ENCODE assay signal across 22 mouse cellular contexts in genomic region chr7:101291211-101291610, GRCm38 (mm10). TPM values are rescaled to one million over a fixed set of nuclear protein-coding genes. Genes with fewer than 3 reads are reported as not detected.
DNase-seq lines count a peak whose midpoint lies in the region; ATAC-seq and TF ChIP-seq lines count a peak whose summit lies in the region.
"Had no signal": no experiment of that assay in that cellular context is flagged by ENCODE, and none has a peak within 500 bp of the region (broad histone marks: within the 10 kb centered on the region; RNA-seq: fewer than 3 reads in every experiment).

No protein-coding gene starts in this region.

- H3K27me3 ChIP-seq in heart, embryonic 12.5 days (replicated peaks): no peaks in the 10 kb centered on the region
- H3K27me3 ChIP-seq in liver, embryonic 11.5 days (replicated peaks; ENCODE audit: control insufficient read depth, insufficient read depth, low read length): 0 out of 2 replicates have a peak, but pooled peaks cover 1% of the 10 kb centered on the region
- peaks cover 10% of the 10 kb centered on the region; the same call in 1 of the 2 replicates for H3K27me3 ChIP-seq in liver, embryonic 12.5 days (replicated peaks)
- no peaks in the 10 kb centered on the region for H3K27me3 ChIP-seq in CH12.LX (replicated peaks)
- H3K27me3 ChIP-seq: embryonic facial prominence, embryonic 15.5 days had no signal

- TF ChIP-seq RAD21 in CH12.LX (IDR thresholded peaks at IDR 0.05; ENCODE audit: low read depth, low read length): no peak

- no peak for TF ChIP-seq CTCF in CH12.LX (conservative IDR thresholded peaks at IDR 0.05 in 1 of 2, IDR thresholded peaks at IDR 0.05 in 1 of 2; ENCODE audit: low read depth in 2 of 2, low read length in 2 of 2)

- in situ Hi-C loops in CH12.LX (cut with MboI; ENCODE audit: low pct_ligation_motif_present, low pct_unique_long_range_greater_than_20kb, low sequenced_read_pairs): no loop called here

- no peak overlapping the region for H3K27ac ChIP-seq in heart, embryonic 12.5 days (ENCODE audit: poor library complexity, severe bottlenecking)
- no peak overlapping the region for H3K27ac ChIP-seq in liver, embryonic 11.5 days (ENCODE audit: low read depth, low read length)
- no peak overlapping the region for H3K27ac ChIP-seq in liver, embryonic 12.5 days
- 0 out of 2 replicates have a peak overlapping the region, but pooled peaks have one; percentile 20 for H3K27ac ChIP-seq in CH12.LX (ENCODE audit: insufficient read depth, low read depth)
- H3K27ac ChIP-seq: embryonic facial prominence, embryonic 13.5 days; embryonic facial prominence, embryonic 15.5 days; forebrain, embryonic 10.5 days; forebrain, embryonic 12.5 days had no signal

- no peak for TF ChIP-seq EP300 in CH12.LX (IDR thresholded peaks at IDR 0.05; ENCODE audit: low read length)

- WGBS in heart, embryonic 12.5 days: 90% methylated on average over 5 of the region's 5 CpGs
- WGBS in liver, embryonic 11.5 days: 84% methylated on average over 5 of the region's 5 CpGs
- 78% methylated on average over 5 of the region's 5 CpGs for WGBS in liver, embryonic 12.5 days (ENCODE audit: insufficient replicate concordance)

- DNase-seq in heart, adult 11 months: peak; percentile 81
- DNase-seq in liver, embryonic 11.5 days (ENCODE audit: low spot score): peak; percentile 17
- DNase-seq in CH12.LX (ENCODE audit: extremely low read depth): no peak
- DNase-seq: adrenal gland, postnatal 10 days; adrenal gland, postnatal 25 days; B cell, adult 2 months; cerebellum, adult 11 months; cerebellum, adult 18-20 months; cerebellum, adult 8-10 months; cerebellum, postnatal 14 days; cerebellum, postnatal 36 days; embryo, embryonic 11 days had no signal

- TF ChIP-seq POLR2A in CH12.LX (IDR thresholded peaks at IDR 0.05; ENCODE audit: low read depth, low read length): no peak; the same call in 1 of the 2 replicates

- peaks cover 67% of the 10 kb centered on the region for H3K36me3 ChIP-seq in heart, embryonic 12.5 days
- H3K36me3 ChIP-seq in liver, embryonic 11.5 days (ENCODE audit: control insufficient read depth, insufficient read depth, low read length): no peaks in the 10 kb centered on the region; the same call in 1 of the 2 replicates
- H3K36me3 ChIP-seq in liver, embryonic 12.5 days: peaks cover 11% of the 10 kb centered on the region
- peaks cover 64 to 91% of the 10 kb centered on the region in 2 experiments for H3K36me3 ChIP-seq in CH12.LX (replicated peaks in 1 of 2; ENCODE audit: control insufficient read depth in 1 of 2, insufficient read depth in 1 of 2, low read length in 1 of 2)

- no peak for ATAC-seq in heart, embryonic 12.5 days (ENCODE audit: insufficient number of reproducible peaks, low FRiP score)
- no peak for ATAC-seq in liver, embryonic 11.5 days (replicated peaks; ENCODE audit: low FRiP score)
- ATAC-seq in liver, embryonic 12.5 days: no peak
- ATAC-seq: CD4-positive, CD25-positive, alpha-beta regulatory T cell, adult 4 months; forebrain, embryonic 14.5 days; forebrain, embryonic 16.5 days had no signal

- H3K9me3 ChIP-seq in heart, embryonic 12.5 days (replicated peaks): no peaks in the 10 kb centered on the region
- H3K9me3 ChIP-seq in liver, embryonic 11.5 days (ENCODE audit: control insufficient read depth, low read length): no peaks in the 10 kb centered on the region
- no peaks in the 10 kb centered on the region for H3K9me3 ChIP-seq in liver, embryonic 12.5 days (replicated peaks)
- no peaks in the 10 kb centered on the region for H3K9me3 ChIP-seq in CH12.LX (replicated peaks; ENCODE audit: low read length)
- H3K9me3 ChIP-seq: embryonic facial prominence, embryonic 13.5 days; embryonic facial prominence, embryonic 15.5 days; forebrain, embryonic 10.5 days; forebrain, embryonic 12.5 days had no signal

- H3K79me2 ChIP-seq in CH12.LX (replicated peaks; ENCODE audit: control insufficient read depth, extremely low read depth, insufficient read depth, poor library complexity, severe bottlenecking): no peaks in the 10 kb centered on the region

- H3K4me2 ChIP-seq in heart, embryonic 12.5 days: no peak overlapping the region
- H3K4me2 ChIP-seq in liver, embryonic 11.5 days: no peak overlapping the region
- H3K4me2 ChIP-seq in liver, embryonic 12.5 days: no peak overlapping the region
- H3K4me2 ChIP-seq in CH12.LX (ENCODE audit: insufficient read depth, low read depth, poor library complexity, severe bottlenecking): no peak overlapping the region
- H3K4me2 ChIP-seq: embryonic facial prominence, embryonic 13.5 days; embryonic facial prominence, embryonic 15.5 days; forebrain, embryonic 12.5 days had no signal

- dilution Hi-C loops in CH12.LX (cut with MboI; ENCODE audit: extremely low pct_ligation_motif_present, extremely low pct_unique_long_range_greater_than_20kb, low sequenced_read_pairs): no loop called here

- no peak overlapping the region for H3K4me3 ChIP-seq in heart, embryonic 12.5 days
- no peak overlapping the region for H3K4me3 ChIP-seq in liver, embryonic 11.5 days (ENCODE audit: low read depth, low read length)
- no peak overlapping the region for H3K4me3 ChIP-seq in liver, embryonic 12.5 days
- no peak overlapping the region for H3K4me3 ChIP-seq in CH12.LX (replicated peaks in 1 of 3; ENCODE audit: low read depth in 2 of 3, low read length in 2 of 3, poor library complexity in 1 of 3)
- H3K4me3 ChIP-seq: embryonic facial prominence, embryonic 13.5 days; embryonic facial prominence, embryonic 15.5 days; erythroblast, embryonic 14.5 days; forebrain, embryonic 10.5 days; forebrain, embryonic 12.5 days had no signal

- H3K9ac ChIP-seq in heart, embryonic 12.5 days: no peak overlapping the region
- no peak overlapping the region for H3K9ac ChIP-seq in liver, embryonic 11.5 days (ENCODE audit: low read depth, low read length)
- no peak overlapping the region for H3K9ac ChIP-seq in liver, embryonic 12.5 days
- H3K9ac ChIP-seq in CH12.LX (ENCODE audit: insufficient read depth, low read depth): no peak overlapping the region
- H3K9ac ChIP-seq: embryonic facial prominence, embryonic 13.5 days; embryonic facial prominence, embryonic 15.5 days; forebrain, embryonic 12.5 days had no signal

- peaks cover 8% of the 10 kb centered on the region for H3K4me1 ChIP-seq in heart, embryonic 12.5 days (replicated peaks)
- H3K4me1 ChIP-seq in liver, embryonic 11.5 days (replicated peaks; ENCODE audit: control insufficient read depth, insufficient read depth, low read length): 0 out of 2 replicates have a peak, but pooled peaks cover under 1% of the 10 kb centered on the region
- peaks cover 1% of the 10 kb centered on the region for H3K4me1 ChIP-seq in liver, embryonic 12.5 days
- peaks cover 16 to 80% of the 10 kb centered on the region in 2 experiments for H3K4me1 ChIP-seq in CH12.LX (ENCODE audit: control insufficient read depth in 1 of 2, insufficient read depth in 2 of 2)

TF ChIP-seq in CH12.LX, 34 proteins besides CTCF, POLR2A, EP300 and RAD21:
- TF ChIP-seq PAX5 (IDR thresholded peaks at IDR 0.05; ENCODE audit: low read length) (no peak), HCFC1 (IDR thresholded peaks at IDR 0.05; ENCODE audit: low read depth, low read length) (no peak), USF2 (conservative IDR thresholded peaks at IDR 0.05; ENCODE audit: low read depth, low read length) (no peak), RCOR1 (conservative IDR thresholded peaks at IDR 0.05; ENCODE audit: low read depth, low read length) (no peak), ZNF384 (IDR thresholded peaks at IDR 0.05; ENCODE audit: low read depth, low read length) (no peak), TCF12 (IDR thresholded peaks at IDR 0.05; ENCODE audit: low read depth, low read length) (no peak), MXI1 (IDR thresholded peaks at IDR 0.05; ENCODE audit: low read depth, low read length) (no peak), ZC3H11A (IDR thresholded peaks at IDR 0.05; ENCODE audit: low read depth, low read length) (no peak), POLR2AphosphoS2 (IDR thresholded peaks at IDR 0.05; ENCODE audit: low read depth, low read length) (no peak), CHD2 (IDR thresholded peaks at IDR 0.05; ENCODE audit: low read length) (no peak)
TF ChIP-seq in CH12.LX: peak in this region for 0.

RNA-seq across cellular contexts. Expression of gene Atg16l2, which starts 10.8 kb away (rescaled TPM):
- 22.6 and 23.8 TPM in 2 replicates for polyA plus RNA-seq in heart, embryonic 12.5 days (2016; fragmentation: Nextera tagmentation; extraction: Ambion mirVana)
- 5.7 and 6.4 TPM in 2 replicates for polyA plus RNA-seq in liver, embryonic 11.5 days (2014; fragmentation: Nextera tagmentation; extraction: Ambion mirVana)
- 4.7 and 5.7 TPM in 2 replicates for polyA plus RNA-seq in liver, embryonic 12.5 days (2016; fragmentation: Nextera tagmentation; extraction: Ambion mirVana)
- total RNA-seq in CH12.LX (2012; rRNA removed) (28.6 and 43.8 TPM in 2 replicates), CH12.LX (2014; rRNA removed) (15.4 and 19.3 TPM in 2 replicates)
- polyA plus RNA-seq in CH12.LX (2012; ENCODE audit: insufficient read length, low read depth): 12.7 and 14.9 TPM in 2 replicates

RNA-seq across cellular contexts. Expression of gene Stard10, which starts 25.7 kb away (rescaled TPM):
- 22.9 and 28.6 TPM in 2 replicates for polyA plus RNA-seq in heart, embryonic 12.5 days (2016; fragmentation: Nextera tagmentation; extraction: Ambion mirVana)
- polyA plus RNA-seq in liver, embryonic 11.5 days (2014; fragmentation: Nextera tagmentation; extraction: Ambion mirVana): 86.4 and 93.9 TPM in 2 replicates
- polyA plus RNA-seq in liver, embryonic 12.5 days (2016; fragmentation: Nextera tagmentation; extraction: Ambion mirVana): 76.9 and 79.5 TPM in 2 replicates
- total RNA-seq in CH12.LX (2012; rRNA removed) (7.8 and 12.7 TPM in 2 replicates), CH12.LX (2014; rRNA removed) (1.4 and 2.4 TPM in 2 replicates)
- polyA plus RNA-seq in CH12.LX (2012; ENCODE audit: insufficient read length, low read depth): 6.7 and 7.9 TPM in 2 replicates

RNA-seq across cellular contexts. Expression of gene Arap1, which starts 56.7 kb away (rescaled TPM):
- polyA plus RNA-seq in heart, embryonic 12.5 days (2016; fragmentation: Nextera tagmentation; extraction: Ambion mirVana): 19.9 and 22.5 TPM in 2 replicates
- polyA plus RNA-seq in liver, embryonic 11.5 days (2014; fragmentation: Nextera tagmentation; extraction: Ambion mirVana): 33.8 and 33.9 TPM in 2 replicates
- polyA plus RNA-seq in liver, embryonic 12.5 days (2016; fragmentation: Nextera tagmentation; extraction: Ambion mirVana): 20.5 and 24.6 TPM in 2 replicates
- total RNA-seq in CH12.LX (2012; rRNA removed) (31.9 and 38.5 TPM in 2 replicates), CH12.LX (2014; rRNA removed) (17.8 and 21.2 TPM in 2 replicates)
- polyA plus RNA-seq in CH12.LX (2012; ENCODE audit: insufficient read length, low read depth): 46.1 and 60.0 TPM in 2 replicates
